ENCODE assay signal across 8 mouse cellular contexts in the genomic region with DNA sequence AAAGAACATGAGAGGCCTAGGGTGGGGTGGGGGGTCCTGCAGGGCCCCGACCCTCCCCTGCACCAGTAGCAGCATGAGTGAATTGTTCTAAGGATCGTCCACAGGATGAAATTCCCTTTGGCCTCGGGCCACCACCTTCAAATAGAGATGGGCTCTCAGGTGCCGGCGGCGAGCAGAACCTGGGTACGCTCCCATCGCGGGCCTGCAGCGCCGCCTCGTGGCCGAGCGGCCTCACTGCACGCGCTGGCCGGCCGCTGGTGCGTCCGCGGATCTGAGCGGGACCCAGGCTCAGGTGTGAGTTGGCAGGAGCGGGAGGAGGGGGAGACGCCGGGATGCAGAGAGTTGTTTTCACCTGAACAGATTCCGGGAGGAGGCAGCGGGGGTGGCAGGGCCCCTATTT. TPM values are rescaled to one million over a fixed set of nuclear protein-coding genes. Genes with fewer than 3 reads are reported as not detected.
A peak's percentile ranks its signal among the peaks of the same experiment; 100 is the strongest.
DNase-seq lines count a peak whose midpoint lies in the region; ATAC-seq and TF ChIP-seq lines count a peak whose summit lies in the region.

No protein-coding gene starts in this region.

- H3K4me1 ChIP-seq in MEL (ENCODE audit: control insufficient read depth in 1 of 2, insufficient read depth in 2 of 2, low read length in 2 of 2), result no peaks in the 10 kb centered on the region

- no peaks in the 10 kb centered on the region for H3K79me2 ChIP-seq in MEL (ENCODE audit: control insufficient read depth, insufficient read depth, low read length, poor library complexity)

- no peak overlapping the region for H3K4me3 ChIP-seq in MEL (ENCODE audit: control insufficient read depth in 1 of 2, insufficient read depth in 1 of 2, low read depth in 2 of 2, low read length in 2 of 2)

- no peaks in the 10 kb centered on the region for H3K36me3 ChIP-seq in MEL (ENCODE audit: control insufficient read depth in 1 of 2, insufficient read depth in 2 of 2, low read length in 2 of 2)

- DNase-seq in A20 (ENCODE audit: low read depth, low spot score), result peak; percentile 56
- peak; percentile 58 for DNase-seq in MEL (ENCODE audit: low read depth, low spot score)
- DNase-seq in cerebellum, postnatal 25 days, result peak; percentile 88 to 91
- peak; percentile 45 to 65 for DNase-seq in kidney, postnatal 25 days
- DNase-seq in lung, postnatal 10 days, result peak; percentile 47
- DNase-seq in retina, postnatal 7 days (ENCODE audit: low read depth, low spot score), result peak; percentile 50

- no peak for TF ChIP-seq EP300 in MEL (IDR thresholded peaks at IDR 0.05; ENCODE audit: low read depth in 1 of 2, low read length in 2 of 2)

- no peaks in the 10 kb centered on the region for H3K9me3 ChIP-seq in MEL (replicated peaks; ENCODE audit: insufficient read depth, low read length)

- ATAC-seq in granulocyte monocyte progenitor cell, adult 5-6 weeks (replicated peaks; ENCODE audit: poor library complexity, severe bottlenecking), result peak; percentile 75
- ATAC-seq in erythroid progenitor cell, adult 5-6 weeks (replicated peaks; ENCODE audit: low FRiP score, poor library complexity, severe bottlenecking), result no peak

- no peak for TF ChIP-seq POLR2A in MEL (IDR thresholded peaks at IDR 0.05; ENCODE audit: control insufficient read depth in 1 of 2, insufficient read depth in 1 of 2, low read depth in 1 of 2, low read length in 2 of 2, poor library complexity in 1 of 2)

- TF ChIP-seq RAD21 in MEL (IDR thresholded peaks at IDR 0.05; ENCODE audit: low read depth, low read length), result peak; percentile 99

- no peak overlapping the region for H3K27ac ChIP-seq in MEL (ENCODE audit: control insufficient read depth, low read depth, low read length)

- TF ChIP-seq CTCF in MEL (IDR thresholded peaks at IDR 0.05 in 2 of 3, conservative IDR thresholded peaks at IDR 0.05 in 1 of 3; ENCODE audit: control insufficient read depth in 1 of 3, insufficient read depth in 1 of 3, low read depth in 2 of 3, low read length in 3 of 3, poor library complexity in 1 of 3, severe bottlenecking in 1 of 3), result peak in 2 of 3 experiments; percentile 91 to 99

- no peaks in the 10 kb centered on the region; a peak in 1 of 4 replicates for H3K27me3 ChIP-seq in MEL (ENCODE audit: control insufficient read depth in 1 of 2, insufficient read depth in 2 of 2, low read length in 2 of 2)

- H3K9ac ChIP-seq in MEL (ENCODE audit: control insufficient read depth, low read depth, low read length, poor library complexity, severe bottlenecking), result no peak overlapping the region

TF ChIP-seq in MEL, 35 proteins besides CTCF, POLR2A, EP300 and RAD21:
- TF ChIP-seq MXI1 (IDR thresholded peaks at IDR 0.05; ENCODE audit: low read depth, low read length) (no peak), MAX (IDR thresholded peaks at IDR 0.05; ENCODE audit: low read length) (peak; percentile 52; the same call in 1 of the 2 replicates), SMC3 (IDR thresholded peaks at IDR 0.05; ENCODE audit: low read depth, low read length) (peak; percentile 96), ZC3H11A (IDR thresholded peaks at IDR 0.05; ENCODE audit: low read depth, low read length) (peak; percentile 96), BHLHE40 (IDR thresholded peaks at IDR 0.05; ENCODE audit: borderline replicate concordance, low read depth, low read length) (no peak), TBP (IDR thresholded peaks at IDR 0.05; ENCODE audit: low read depth, low read length) (no peak)

RNA-seq across cellular contexts. Expression of gene Grm4, which starts 0.6 kb away (rescaled TPM):
- total RNA-seq in MEL (2012; rRNA removed), result not detected in 2 replicates
- polyA plus RNA-seq in MEL (2012; ENCODE audit: insufficient read depth in 1 of 2, insufficient read length in 2 of 2, low read depth in 1 of 2, low replicate concordance in 2 of 2, missing spikeins in 1 of 2), result under 1 TPM in 1 of 2 experiments, not detected in 1; 0.06 TPM
- not detected in 2 replicates for total RNA-seq in granulocyte monocyte progenitor cell, adult 5-6 weeks (2014; fragmentation: Nextera tagmentation)
- total RNA-seq in granulocyte monocyte progenitor cell, adult 5-6 weeks (2017), result not detected in 2 replicates
- total RNA-seq in erythroid progenitor cell, adult 5-6 weeks (2015; ENCODE audit: low replicate concordance), result not detected in 2 replicates
- total RNA-seq in erythroid progenitor cell, adult 5-6 weeks (2017; ENCODE audit: low replicate concordance), result not detected in 2 replicates

RNA-seq across cellular contexts. Expression of gene Hmga1, which starts 35.7 kb away (rescaled TPM):
- 96.0 and 106 TPM in 2 replicates for total RNA-seq in MEL (2012; rRNA removed)
- 100 to 1,000 TPM in 1 of 2 experiments, not detected in 1; 112 TPM for polyA plus RNA-seq in MEL (2012; ENCODE audit: insufficient read depth in 1 of 2, insufficient read length in 2 of 2, low read depth in 1 of 2, low replicate concordance in 2 of 2, missing spikeins in 1 of 2)
- total RNA-seq in granulocyte monocyte progenitor cell, adult 5-6 weeks (2014; fragmentation: Nextera tagmentation), result 541 and 637 TPM in 2 replicates
- total RNA-seq in granulocyte monocyte progenitor cell, adult 5-6 weeks (2017), result 232 and 267 TPM in 2 replicates
- total RNA-seq in erythroid progenitor cell, adult 5-6 weeks (2015; ENCODE audit: low replicate concordance), result 40.7 and 57.7 TPM in 2 replicates
- total RNA-seq in erythroid progenitor cell, adult 5-6 weeks (2017; ENCODE audit: low replicate concordance), result 21.2 and 30.6 TPM in 2 replicates

RNA-seq across cellular contexts. Expression of gene AI413582, which starts 45.0 kb away (rescaled TPM):
- 20.6 and 21.5 TPM in 2 replicates for total RNA-seq in MEL (2012; rRNA removed)
- 10 to 100 TPM in 1 of 2 experiments, not detected in 1; 56.5 TPM for polyA plus RNA-seq in MEL (2012; ENCODE audit: insufficient read depth in 1 of 2, insufficient read length in 2 of 2, low read depth in 1 of 2, low replicate concordance in 2 of 2, missing spikeins in 1 of 2)
- 59.2 and 65.2 TPM in 2 replicates for total RNA-seq in granulocyte monocyte progenitor cell, adult 5-6 weeks (2014; fragmentation: Nextera tagmentation)
- 34.8 and 42.3 TPM in 2 replicates for total RNA-seq in granulocyte monocyte progenitor cell, adult 5-6 weeks (2017)
- total RNA-seq in erythroid progenitor cell, adult 5-6 weeks (2015; ENCODE audit: low replicate concordance), result 2.9 and 6.8 TPM in 2 replicates
- 3.1 and 14.1 TPM in 2 replicates for total RNA-seq in erythroid progenitor cell, adult 5-6 weeks (2017; ENCODE audit: low replicate concordance)
